Mouse (Mus musculus) liver, embryonic 13.5 days (tissue): ENCODE measurements at regions not wholly inside any gene's neighbourhood (a gene's known extent, or its start where the extent isn't known, plus 50 kb on each side); places are given as distances from the start of the nearest gene placed in this dataset.
"Not testable (repeated sequence)": the region's sequence is repeated elsewhere in the genome, so short reads cannot be mapped to it uniquely, and the experiment has no call there.

Experiments used
- ATAC-seq: fragments of 200-750 bp; cut with Nextera tagmentation; 2 replicates; pipeline ENCODE4 v1.8.0; 2017; ENCODE audit warnings: low read depth, mild to moderate bottlenecking, moderate number of reproducible peaks, moderate library complexity
- DNase-seq: peaks from one replicate; pipeline ENCODE4 v3.0.0; 2022
- H3K27ac ChIP-seq: fragments of 300-500 bp; sonication (generic); 2 replicates; pipeline ENCODE4 v1.5.1; 2015; ENCODE audit warnings: moderate library complexity, mild to moderate bottlenecking, inconsistent platforms
- H3K27me3 ChIP-seq: fragments of 300-500 bp; sonication (generic); 2 replicates; pipeline ENCODE4 v1.6.1; 2015; ENCODE audit warnings: mild to moderate bottlenecking, inconsistent platforms
- H3K36me3 ChIP-seq: fragments of 300-500 bp; sonication (generic); 2 replicates; pipeline ENCODE4 v1.6.1; 2015; ENCODE audit warnings: mild to moderate bottlenecking, inconsistent platforms
- H3K4me1 ChIP-seq: fragments of 300-500 bp; sonication (generic); replicated peaks from 2 replicates; pipeline ENCODE4 v1.6.1; 2015; ENCODE audit warnings: inconsistent platforms
- H3K4me2 ChIP-seq: fragments of 300-500 bp; sonication (generic); 2 replicates; pipeline ENCODE4 v1.6.1; 2015; ENCODE audit warnings: inconsistent platforms, mild to moderate bottlenecking, moderate library complexity
- H3K4me3 ChIP-seq: fragments of 300-500 bp; sonication (generic); replicated peaks from 2 replicates; pipeline ENCODE4 v1.5.1; 2015; ENCODE audit warnings: mild to moderate bottlenecking, inconsistent platforms
- H3K9ac ChIP-seq: fragments of 300-500 bp; sonication (generic); 2 replicates; pipeline ENCODE4 v1.6.1; 2015; ENCODE audit warnings: mild to moderate bottlenecking, inconsistent platforms
- H3K9me3 ChIP-seq: fragments of 300-500 bp; sonication (generic); replicated peaks from 2 replicates; pipeline ENCODE4 v1.6.1; 2016; ENCODE audit warnings: inconsistent platforms
- WGBS: fragments of 180-500 bp; shearing (Covaris S2); methylation state at CpG from one replicate; pipeline ENCODE4 v1.1.7; 2015; ENCODE audit not compliant: insufficient replicate concordance; 5-methylcytosine and 5-hydroxymethylcytosine counted together

DNA sequence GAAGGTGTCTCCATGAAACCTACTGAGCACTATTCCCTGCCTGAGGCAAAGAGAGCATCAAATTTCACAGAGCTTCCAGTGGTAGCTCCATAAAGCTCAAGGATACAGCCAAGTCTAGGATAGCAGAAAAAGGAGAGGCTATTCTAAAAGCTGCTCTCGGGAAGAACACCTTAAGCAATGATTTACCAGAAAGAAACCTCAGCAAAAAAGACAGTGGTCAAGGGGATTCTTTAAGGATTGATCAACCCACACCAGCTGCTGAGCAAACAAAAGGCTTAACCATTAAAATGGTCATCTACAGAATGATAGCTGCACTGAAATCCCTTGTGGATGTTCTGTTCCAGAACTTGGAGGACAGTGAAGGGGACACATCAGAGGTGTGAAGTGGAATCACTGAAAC lies 78.3 kb upstream of the Gm904 start:
- not testable (repeated sequence) for H3K27me3 ChIP-seq, ATAC-seq, H3K9ac ChIP-seq, H3K36me3 ChIP-seq, H3K27ac ChIP-seq, DNase-seq, H3K4me2 ChIP-seq, H3K4me1 ChIP-seq, H3K4me3 ChIP-seq, H3K9me3 ChIP-seq
- WGBS = 28% methylated on average over 1 of the region's 1 CpGs

DNA sequence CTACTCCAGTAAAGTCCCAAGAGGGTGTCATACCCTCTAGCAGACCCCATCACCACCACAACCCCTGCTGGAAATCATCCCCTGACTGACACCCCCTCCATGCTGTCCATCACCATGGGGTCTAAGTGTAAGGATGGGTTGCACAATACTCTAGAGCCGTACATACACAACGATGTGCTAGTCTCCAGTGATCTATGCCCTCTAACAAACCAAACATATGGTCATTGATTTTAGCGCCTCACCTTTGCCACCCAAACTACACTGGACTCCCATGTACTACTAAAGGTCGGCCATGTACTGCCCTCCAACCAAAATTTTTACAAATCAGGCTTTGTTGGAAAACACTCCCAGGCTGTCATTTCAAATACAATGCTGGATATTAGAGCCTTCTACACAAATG lies 64.1 kb upstream of the Gm904 start:
- not testable (repeated sequence) for H3K27ac ChIP-seq, H3K4me2 ChIP-seq, H3K4me1 ChIP-seq, H3K9ac ChIP-seq, H3K36me3 ChIP-seq, H3K27me3 ChIP-seq, H3K9me3 ChIP-seq, H3K4me3 ChIP-seq, DNase-seq
- ATAC-seq = peak; percentile 81
- WGBS = 43% methylated on average over 2 of the region's 4 CpGs

DNA sequence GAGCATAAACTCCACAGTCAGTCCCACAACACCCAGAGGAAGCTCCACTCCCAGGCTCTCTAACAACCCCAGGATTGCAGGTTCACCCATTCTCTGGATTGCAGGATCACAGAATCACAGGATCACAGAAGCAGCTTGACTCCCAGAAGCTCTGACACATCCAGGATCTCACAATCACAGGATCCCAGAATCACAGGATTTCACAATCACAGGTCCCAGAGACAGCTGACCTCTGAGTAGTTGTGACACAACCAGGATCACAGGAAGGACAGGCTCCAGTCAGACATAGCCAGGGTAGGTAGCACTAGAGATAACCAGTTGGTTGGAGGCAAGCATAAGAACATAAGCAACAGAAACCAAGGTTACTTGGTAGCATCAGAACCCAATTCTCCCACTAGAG lies 52.6 kb upstream of the Gm904 start:
- H3K4me1 ChIP-seq, H3K36me3 ChIP-seq, H3K27me3 ChIP-seq, H3K4me3 ChIP-seq, H3K27ac ChIP-seq, H3K9me3 ChIP-seq, DNase-seq, H3K9ac ChIP-seq, ATAC-seq, H3K4me2 ChIP-seq: not testable (repeated sequence)
